Mouse (Mus musculus) lung, postnatal 4 days (tissue): ENCODE data around the gene Cdh16.
"Not testable (repeated sequence)": the region's sequence is repeated elsewhere in the genome, so short reads cannot be mapped to it uniquely, and the experiment has no call there.

ENCODE experiments used
- DNase-seq, 2 experiments: peaks; one replicate each; pipeline ENCODE4 v3.0.0; 2021

Gene Cdh16

DNA sequence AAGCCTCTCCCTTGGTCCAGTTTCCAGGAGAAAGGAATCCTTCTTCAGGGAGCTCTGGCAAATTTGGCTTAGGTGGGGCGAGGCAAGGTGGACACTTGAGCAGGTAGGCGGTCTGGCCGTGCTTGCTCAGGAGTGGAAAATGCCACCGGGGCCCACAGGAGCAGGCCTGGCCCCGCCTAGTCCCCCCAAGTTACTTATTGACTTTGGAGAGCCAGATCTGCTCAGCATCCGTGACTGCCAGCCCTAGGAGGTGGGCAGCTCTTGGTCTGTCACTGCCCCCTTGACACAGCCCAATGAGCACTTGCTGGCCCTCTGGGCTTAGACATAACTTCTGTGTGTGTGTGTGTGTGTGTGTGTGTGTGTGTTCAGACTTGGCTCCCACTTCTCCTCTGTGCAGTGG lies at the start of gene Cdh16:
Cdh16 (minus strand) TSS at position 236 of the 400 bp plus-strand sequence.
- DNase-seq, result peak; percentile 64 to 88

GRCm38 (mm10) chr8:104655614-104656013 lies 31.4 kb upstream of the Cdh16 start:
- no peak for DNase-seq

- DNase-seq, result peak; percentile 63 to 79
These were observed 30.8 kb upstream of the Cdh16 start for GRCm38 (mm10) chr8:104654984-104655383.

DNA sequence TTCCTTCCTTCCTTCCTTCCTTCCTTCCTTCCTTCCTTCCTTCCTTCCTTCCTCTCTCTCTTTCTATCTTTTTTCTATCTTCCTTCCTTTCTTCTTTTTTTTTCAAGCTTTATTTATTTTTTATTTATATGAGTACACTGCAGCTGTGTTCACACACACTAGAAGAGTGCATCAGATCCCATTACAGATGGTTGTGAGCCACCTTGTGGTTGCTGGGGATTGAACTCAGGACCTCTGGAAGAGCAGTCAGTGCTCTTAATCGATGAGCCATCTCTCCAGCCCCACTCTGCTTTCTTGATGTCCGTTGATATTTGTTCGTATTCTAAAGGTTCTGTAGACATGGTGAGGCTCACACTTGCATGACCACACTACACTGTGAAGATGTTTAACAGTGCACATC lies 20.0 kb upstream of the Cdh16 start:
- not testable (repeated sequence) for DNase-seq

GRCm38 (mm10) chr8:104642324-104642654 lies 18.1 kb upstream of the Cdh16 start:
- DNase-seq, result peak in 1 of 2 experiments; percentile 4

DNA sequence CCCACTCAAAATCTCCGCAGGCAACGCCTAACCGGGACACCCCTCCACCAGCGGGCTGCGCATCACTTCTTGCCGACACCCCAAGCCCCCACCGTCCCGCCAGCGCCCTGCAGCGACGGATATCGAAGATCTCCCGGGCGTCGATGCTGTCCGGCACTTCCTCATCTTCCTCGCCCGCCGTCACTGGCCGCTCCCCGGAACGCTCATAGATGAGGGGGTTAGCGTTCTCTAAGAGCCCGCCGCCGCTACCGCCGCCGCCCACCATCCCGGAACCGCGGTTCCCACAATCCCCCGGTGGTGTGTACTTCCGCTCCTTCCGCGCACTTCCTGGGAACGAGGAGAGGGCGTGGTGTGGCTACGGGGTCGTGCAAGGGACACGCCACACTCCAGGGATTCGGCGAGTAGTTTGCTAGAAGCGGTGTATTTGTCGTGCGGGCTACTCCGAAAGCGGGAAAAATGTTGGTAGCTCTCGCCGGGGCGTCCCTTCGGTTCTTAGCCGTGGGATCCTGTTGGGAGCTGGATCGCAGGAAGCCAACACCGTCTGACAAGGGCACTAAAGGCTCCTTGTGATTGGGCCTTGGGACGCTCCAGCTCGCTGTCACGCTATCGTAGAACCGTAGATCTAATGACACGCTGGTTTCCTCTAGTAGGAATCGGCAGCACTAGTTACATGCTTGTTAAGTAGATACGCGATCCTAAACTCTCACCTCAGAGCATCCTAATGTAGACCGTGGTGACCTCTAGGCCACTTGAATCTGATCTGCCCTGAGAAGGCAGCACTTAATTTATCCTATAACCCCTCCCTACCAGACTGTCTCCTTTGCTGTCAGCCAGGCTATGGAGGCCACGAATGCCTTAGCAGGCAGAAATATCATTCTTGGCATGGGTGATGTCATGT lies 17.5 kb upstream of the Cdh16 start, which contains the start of gene Ciao2b:
Ciao2b (minus strand) TSS at position 540 of the 898 bp plus-strand sequence.
- peak; percentile 90 for DNase-seq

- DNase-seq, result no peak
These were observed 16.7 kb upstream of the Cdh16 start for GRCm38 (mm10) chr8:104640831-104641370.

DNA sequence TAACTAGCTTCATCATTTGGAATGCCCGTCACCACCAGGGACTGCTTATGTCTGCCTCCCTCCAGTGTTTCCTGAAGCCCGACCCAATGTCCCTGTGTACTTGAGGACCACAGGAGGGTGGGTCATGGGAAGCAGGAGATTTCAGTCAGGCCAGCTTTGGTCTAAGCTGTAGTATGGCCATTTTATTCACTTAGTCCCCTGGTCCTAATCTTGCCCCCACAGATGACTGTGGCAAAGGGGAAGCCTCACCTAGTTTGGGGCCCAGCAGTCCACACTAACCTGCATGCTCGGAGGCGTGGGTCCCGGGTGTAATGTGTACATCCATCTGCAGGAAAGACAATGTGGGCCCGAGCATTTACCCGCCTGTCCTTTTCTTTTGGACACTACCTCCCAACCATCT lies 16.0 kb upstream of the Cdh16 start:
- DNase-seq, result no peak

DNA sequence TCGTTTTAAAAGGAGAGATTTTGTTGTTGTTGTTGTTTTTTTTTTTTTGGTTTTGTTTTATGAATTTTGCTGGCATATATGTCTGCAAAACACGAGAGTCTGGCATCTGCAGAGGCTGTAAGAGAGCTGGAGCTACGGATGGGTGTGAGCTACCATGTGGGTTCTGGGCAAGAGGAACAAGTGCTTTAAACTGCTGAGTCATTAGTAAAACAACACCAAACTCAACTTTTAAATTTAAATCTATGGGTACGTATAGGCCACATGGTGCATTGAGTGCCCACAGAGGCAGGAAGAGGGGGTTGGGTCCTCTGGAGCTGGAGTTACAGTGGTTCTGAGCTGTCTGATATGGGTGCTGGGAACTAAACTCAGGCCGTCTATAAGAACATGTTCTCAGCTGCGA lies 13.8 kb upstream of the Cdh16 start:
- DNase-seq, result no peak

GRCm38 (mm10) chr8:104635004-104635710 lies 11.0 kb upstream of the Cdh16 start:
- no peak for DNase-seq

GRCm38 (mm10) chr8:104633156-104633744 lies 9.1 kb upstream of the Cdh16 start:
- DNase-seq, result peak in 1 of 2 experiments; percentile 3

DNA sequence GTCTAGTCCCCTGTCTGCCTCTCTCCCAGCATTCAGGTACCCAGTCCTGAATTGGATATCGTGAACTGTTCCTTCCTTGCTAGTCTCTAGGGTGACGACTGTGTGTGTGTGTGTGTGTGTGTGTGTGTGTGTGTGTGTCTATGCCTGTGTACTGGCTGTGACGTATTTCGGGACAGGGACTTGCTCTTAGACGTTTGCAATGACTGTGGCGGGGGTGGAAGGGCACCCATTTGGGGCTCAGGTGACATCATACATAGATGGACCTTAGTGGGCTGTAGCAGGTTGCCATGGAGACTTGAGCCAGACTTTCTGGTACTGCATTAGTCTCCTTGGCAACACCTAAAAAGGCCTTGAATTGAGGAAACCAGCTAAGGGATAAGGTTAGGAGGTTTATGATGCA lies 8.3 kb upstream of the Cdh16 start:
- DNase-seq, result peak; percentile 4 to 14

DNA sequence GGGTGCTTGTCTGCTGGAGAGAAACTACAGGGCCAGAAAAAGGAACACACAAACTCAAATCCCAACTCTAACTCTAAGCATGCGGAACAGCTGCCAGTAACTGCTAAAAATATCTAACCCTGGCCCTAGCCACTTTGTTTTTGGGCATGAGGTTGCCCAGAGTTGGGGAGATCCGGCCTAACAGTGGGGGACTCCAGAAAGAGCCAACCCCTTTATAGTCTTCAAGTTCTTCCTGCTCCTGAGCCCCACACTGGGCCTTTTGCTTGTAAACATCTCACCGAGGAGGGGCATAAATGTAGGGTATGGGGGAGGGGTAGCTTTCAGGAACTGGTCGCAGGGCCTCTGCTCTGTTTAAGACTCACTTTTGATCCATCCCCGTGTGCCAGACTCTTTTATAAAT lies 7.8 kb upstream of the Cdh16 start:
- peak; percentile 7 to 21 for DNase-seq

DNA sequence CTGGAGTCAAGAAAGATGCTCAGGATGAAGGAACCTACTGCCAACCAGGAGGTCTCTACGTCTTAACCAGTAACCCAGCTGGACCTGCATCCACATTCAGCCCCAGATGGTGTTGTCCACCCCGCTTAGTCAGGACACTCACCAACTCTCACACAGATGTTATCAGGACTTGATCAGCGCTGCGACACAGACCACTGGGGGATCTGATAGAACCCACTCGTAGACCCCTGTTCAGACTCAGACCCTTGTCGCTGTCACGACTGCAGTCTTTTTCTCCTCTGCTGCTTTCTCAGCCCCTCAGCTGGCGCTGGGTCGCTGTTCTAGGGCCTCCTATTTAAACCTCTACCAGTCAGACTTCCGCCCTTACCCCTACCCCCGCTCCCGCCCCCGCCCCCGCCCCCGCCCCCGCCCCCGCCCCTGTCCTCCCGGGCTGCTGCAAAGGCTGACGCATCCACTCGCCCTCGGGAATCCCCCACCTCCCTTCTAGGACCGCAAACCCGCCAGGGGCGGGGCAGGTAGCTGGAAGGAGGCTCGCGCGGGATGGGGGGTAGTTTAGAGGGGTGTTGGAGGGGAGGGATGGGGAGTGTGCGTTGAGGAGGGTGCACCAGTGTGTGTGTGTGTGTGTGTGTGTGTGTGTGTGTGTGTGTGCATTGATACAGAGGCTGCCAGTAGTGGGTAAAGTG lies 6.9 kb upstream of the Cdh16 start, which contains the start of gene Rrad:
Rrad (minus strand) TSS at position 347 of the 683 bp plus-strand sequence.
- peak; percentile 66 to 81 for DNase-seq

- peak; percentile 32 to 42 for DNase-seq
These were observed 6.4 kb upstream of the Cdh16 start for GRCm38 (mm10) chr8:104630574-104630973.

DNA sequence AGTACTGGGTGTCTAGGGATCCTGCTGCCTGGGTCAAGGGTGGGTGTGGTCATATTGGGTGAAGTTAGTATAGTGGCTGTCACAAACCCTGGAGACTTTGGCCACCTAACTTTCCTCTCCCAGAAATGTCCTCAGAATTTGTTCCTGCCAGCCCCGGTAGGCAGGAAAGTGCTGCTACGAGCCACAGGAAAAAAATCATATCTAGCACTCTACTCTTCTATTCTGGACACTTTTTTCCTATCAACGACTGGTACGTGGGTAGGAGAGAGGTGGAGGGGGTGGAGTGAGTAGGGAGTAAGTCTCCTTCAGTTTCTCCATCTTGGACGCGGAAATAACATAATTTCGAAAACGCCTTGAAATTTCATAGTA lies 5.9 kb upstream of the Cdh16 start:
- DNase-seq, result no peak

GRCm38 (mm10) chr8:104629306-104630110 lies 5.3 kb upstream of the Cdh16 start:
- peak; percentile 44 to 63 for DNase-seq

- DNase-seq, result peak in 1 of 2 experiments; percentile 18
These were observed 4.2 kb upstream of the Cdh16 start for GRCm38 (mm10) chr8:104628402-104628801.

DNA sequence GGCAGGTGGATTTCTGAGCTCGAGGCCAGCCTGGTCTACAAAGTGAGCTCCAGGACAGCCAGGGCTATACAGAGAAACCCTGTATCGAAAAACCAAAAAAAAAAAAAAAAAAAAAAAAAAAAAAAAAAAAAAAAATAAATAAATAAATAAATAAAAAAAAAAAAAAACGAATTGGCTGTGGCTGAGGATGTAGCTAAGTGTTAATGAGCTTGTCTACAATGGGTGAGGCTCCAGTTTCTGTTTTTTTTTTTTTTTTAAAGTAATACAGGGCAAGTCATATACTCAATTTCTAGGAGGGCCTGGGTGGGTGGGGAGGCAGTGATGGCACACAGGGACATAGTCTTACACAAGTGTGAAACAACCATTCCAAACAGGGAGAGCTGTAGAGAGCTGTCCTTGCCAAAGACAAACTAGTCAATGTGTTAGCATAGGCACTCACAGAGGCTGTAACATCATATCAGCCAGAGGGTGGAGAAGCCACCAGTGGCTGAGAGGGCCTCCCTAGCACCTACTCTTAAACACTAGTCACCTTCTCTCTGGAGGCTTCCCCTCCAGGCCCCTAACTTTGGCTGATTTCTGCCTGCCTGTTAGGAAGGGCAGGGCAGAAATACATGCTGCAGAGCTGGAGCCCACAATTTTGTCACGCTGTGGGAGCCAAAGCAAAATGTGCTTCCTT lies 3.0 kb upstream of the Cdh16 start:
- peak in 1 of 2 experiments; percentile 10 for DNase-seq

GRCm38 (mm10) chr8:104620765-104621164 lies 3.4 kb downstream of the Cdh16 start:
- no peak for DNase-seq

DNA sequence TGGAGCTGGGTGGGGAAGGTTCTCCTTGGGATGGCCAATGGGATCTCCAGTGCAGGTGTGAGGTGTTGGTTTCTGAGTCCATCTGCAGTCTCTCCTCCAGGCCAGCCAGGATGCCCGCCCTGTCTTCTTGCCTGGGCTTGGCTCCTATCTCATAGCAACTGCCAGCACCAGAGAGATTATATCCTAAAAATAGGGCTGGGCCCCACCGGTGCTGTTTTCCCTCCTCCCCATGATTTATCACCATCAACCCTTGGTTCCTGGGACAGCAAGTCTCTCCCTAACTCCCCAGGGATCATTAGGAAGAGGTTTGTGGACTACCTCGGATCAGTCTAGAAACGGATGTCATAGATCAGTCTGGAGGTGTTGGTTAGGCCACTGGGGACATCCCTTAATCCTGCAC lies 11.1 kb downstream of the Cdh16 start:
- DNase-seq, result no peak
